Mouse (Mus musculus): ENCODE data around the gene Cdc42se1. TPM values are rescaled to one million over a fixed set of nuclear protein-coding genes. Genes with fewer than 3 reads are reported as not detected.

The Cdc42se1 gene
- polyA plus RNA-seq, 1 experiment from 2014 or later, result 125 TPM

DNA sequence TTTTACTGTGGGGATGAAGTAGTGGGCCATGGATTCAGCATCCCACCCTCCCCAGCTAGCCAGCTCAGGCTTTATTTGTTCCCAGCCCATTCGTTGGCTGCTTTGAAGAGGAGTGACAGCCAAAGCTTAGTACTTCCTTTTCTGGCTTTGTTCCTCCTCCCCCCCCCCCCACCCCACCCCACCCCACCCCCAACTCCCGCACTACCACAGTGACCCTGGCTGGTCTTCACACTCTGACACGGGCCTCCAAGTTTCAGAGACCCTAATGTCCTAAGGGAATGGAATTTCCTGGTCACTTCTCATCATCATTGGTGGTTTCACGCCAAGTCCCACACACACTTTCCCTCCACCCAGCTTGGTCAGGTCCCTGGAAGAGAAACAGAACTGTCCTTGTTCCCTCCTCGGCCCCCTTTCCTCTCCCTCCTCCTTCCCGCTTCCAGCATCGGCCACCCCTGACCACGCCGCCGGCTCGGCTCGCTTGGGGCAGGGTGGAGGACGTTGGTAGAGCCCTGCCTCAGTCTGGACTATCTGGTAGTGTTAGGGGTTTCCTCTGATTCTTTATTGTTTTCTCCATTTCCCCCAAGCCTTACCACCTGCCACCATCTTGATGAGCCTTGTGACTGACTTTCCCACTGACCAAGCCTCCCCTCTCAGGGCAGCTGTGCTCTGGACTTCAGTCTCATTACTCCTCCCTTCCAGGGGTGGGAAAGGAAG is 1.4 kb downstream of the Cdc42se1 start:
- H3K9me3 ChIP-seq (ENCODE audit: control insufficient read depth, low read depth, low read length), result no peaks in the 10 kb centered on the region
- peak overlapping the region; percentile 86; the same call in 1 of the 2 replicates for H3K9ac ChIP-seq (replicated peaks; ENCODE audit: low read depth, low read length)
- no peaks in the 10 kb centered on the region for H3K27me3 ChIP-seq (ENCODE audit: control insufficient read depth, insufficient read depth, low read length)
- peaks cover 41% of the 10 kb centered on the region for H3K36me3 ChIP-seq (ENCODE audit: control insufficient read depth, insufficient read depth, low read length)
- peak overlapping the region; percentile 87 for H3K4me2 ChIP-seq (replicated peaks; ENCODE audit: low read depth, low read length)
- H3K4me3 ChIP-seq (ENCODE audit: low read depth, low read length), result peak overlapping the region; percentile 85
- H3K4me1 ChIP-seq (ENCODE audit: control insufficient read depth, insufficient read depth, low read length), result peaks cover 22% of the 10 kb centered on the region
- WGBS, result 5% methylated on average over 13 of the region's 13 CpGs
- H3K27ac ChIP-seq (ENCODE audit: low read length), result peak overlapping the region; percentile 97
- ATAC-seq (ENCODE audit: insufficient number of reproducible peaks, insufficient read depth, low FRiP score, low read depth), result no peak; the same call in 1 of the 2 replicates

DNA sequence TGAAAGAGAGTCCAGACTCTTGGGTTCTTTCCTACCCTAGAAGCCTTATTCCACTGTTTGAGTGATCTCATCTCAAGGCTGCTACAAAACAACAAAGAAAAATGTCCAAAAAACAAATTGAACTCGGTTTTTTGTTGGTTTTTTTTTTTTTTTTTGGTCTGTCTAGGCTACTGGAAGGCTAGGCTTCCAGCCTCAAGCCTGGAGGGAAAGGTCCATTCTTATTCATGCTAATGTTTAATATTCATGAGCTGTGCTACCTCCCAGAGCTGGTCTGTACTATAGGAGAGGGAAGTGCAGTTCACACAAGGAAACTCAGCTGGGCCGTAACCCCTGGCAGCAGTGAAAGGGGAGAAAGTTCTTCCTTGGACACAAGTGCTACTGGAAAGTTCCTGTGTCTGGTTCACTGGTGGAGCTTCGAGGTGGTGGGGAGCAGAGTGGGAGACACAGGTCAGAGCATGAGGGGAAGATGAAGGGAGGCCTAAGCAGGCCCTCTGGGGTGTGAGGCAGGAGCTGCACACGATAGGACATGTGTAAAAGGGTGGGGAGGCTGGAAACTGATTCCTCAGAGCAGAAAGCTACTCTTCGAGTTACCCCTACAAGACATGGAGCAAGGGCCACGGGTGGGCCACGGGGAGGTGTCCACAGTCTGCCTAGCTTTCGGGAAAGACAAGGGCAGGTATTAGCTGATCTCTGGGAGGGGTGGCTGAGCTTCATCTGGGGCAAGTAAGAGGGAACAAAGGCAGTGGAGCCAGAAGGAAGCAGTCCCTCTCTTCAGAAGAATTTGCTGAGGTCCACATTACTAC is 2.2 kb downstream of the Cdc42se1 start:
- peak overlapping the region; percentile 85 for H3K4me3 ChIP-seq (ENCODE audit: low read depth, low read length)
- H3K27ac ChIP-seq (ENCODE audit: low read length), result peak overlapping the region; percentile 97
- no peaks in the 10 kb centered on the region for H3K27me3 ChIP-seq (ENCODE audit: control insufficient read depth, insufficient read depth, low read length)
- peak overlapping the region; percentile 86; the same call in 1 of the 2 replicates for H3K9ac ChIP-seq (replicated peaks; ENCODE audit: low read depth, low read length)
- peak overlapping the region; percentile 87 for H3K4me2 ChIP-seq (replicated peaks; ENCODE audit: low read depth, low read length)
- WGBS, result 47% methylated on average over 8 of the region's 8 CpGs
- peaks cover 22% of the 10 kb centered on the region for H3K4me1 ChIP-seq (ENCODE audit: control insufficient read depth, insufficient read depth, low read length)
- H3K36me3 ChIP-seq (ENCODE audit: control insufficient read depth, insufficient read depth, low read length), result peaks cover 41% of the 10 kb centered on the region
- 0 out of 2 replicates have a peak, but pooled peaks have one; percentile 11 for ATAC-seq (ENCODE audit: insufficient number of reproducible peaks, insufficient read depth, low FRiP score, low read depth)
- no peaks in the 10 kb centered on the region for H3K9me3 ChIP-seq (ENCODE audit: control insufficient read depth, low read depth, low read length)

DNA sequence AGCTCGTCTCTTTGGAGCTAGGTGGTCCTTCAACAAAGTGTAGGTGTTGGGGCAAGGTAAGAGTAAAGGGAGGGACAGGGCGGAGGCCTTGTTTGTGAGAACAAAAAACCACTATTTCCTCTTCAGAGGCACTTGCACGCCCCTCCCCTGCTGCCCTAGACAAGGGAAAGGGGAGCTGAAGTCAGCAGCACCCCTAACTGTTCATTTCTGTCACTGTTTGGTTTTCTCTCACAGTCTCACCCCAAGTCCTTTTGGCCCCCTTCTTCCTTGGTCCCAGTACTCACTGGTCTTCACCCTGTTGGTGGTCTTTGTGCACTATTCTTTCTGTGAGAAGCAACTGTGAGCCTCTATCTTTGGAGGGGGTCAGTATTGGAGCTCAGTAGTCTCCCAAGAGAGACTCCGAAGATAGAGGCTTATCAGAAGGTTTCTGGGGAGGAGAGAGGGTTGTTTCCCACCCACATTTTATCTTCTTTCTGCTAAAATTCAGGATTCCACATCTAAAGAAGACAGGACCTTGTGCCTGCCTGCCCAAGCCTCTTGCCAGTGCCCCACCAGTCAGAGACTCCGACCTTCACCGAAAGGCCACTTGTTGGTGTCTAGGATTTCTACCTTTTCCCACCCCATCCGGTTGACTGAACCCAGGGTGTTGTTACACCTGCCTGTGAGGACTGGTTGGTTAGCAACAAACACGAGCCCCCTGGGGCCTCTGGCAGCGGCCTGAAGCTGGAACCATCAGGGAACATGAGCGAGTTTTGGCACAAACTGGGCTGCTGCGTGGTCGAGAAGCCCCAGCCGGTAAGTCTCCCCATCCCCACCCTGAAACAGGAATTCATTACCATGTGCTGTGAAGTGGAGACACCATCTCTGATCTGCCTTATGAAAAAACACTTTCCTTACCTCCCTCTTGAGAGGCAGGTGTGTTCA is 3.0 kb downstream of the Cdc42se1 start, which contains the start of gene Mllt11:
Gene Mllt11, minus strand, starts transcription at position 874 of the 924 bp plus-strand sequence.
- Histone ChIP-seq H3K4me3 (ENCODE audit: low read depth, low read length) (peak within 1 kb of the TSS; percentile 85; the same call in 1 of the 2 replicates), H3K27me3 (ENCODE audit: control insufficient read depth, insufficient read depth, low read length) (no peaks in the 10 kb centered on the region), H3K9ac (replicated peaks; ENCODE audit: low read depth, low read length) (no peak within 1 kb of the TSS), H3K4me2 (replicated peaks; ENCODE audit: low read depth, low read length) (peak within 1 kb of the TSS; percentile 87), H3K4me1 (ENCODE audit: control insufficient read depth, insufficient read depth, low read length) (peaks cover 21% of the 10 kb centered on the region), H3K36me3 (ENCODE audit: control insufficient read depth, insufficient read depth, low read length) (peaks cover 50% of the 10 kb centered on the region), H3K27ac (ENCODE audit: low read length) (peak within 1 kb of the TSS; percentile 97), H3K9me3 (ENCODE audit: control insufficient read depth, low read depth, low read length) (no peaks in the 10 kb centered on the region)
- WGBS, result 78% methylated on average over 13 of the region's 13 CpGs
- no peak for ATAC-seq (ENCODE audit: insufficient number of reproducible peaks, insufficient read depth, low FRiP score, low read depth)

DNA sequence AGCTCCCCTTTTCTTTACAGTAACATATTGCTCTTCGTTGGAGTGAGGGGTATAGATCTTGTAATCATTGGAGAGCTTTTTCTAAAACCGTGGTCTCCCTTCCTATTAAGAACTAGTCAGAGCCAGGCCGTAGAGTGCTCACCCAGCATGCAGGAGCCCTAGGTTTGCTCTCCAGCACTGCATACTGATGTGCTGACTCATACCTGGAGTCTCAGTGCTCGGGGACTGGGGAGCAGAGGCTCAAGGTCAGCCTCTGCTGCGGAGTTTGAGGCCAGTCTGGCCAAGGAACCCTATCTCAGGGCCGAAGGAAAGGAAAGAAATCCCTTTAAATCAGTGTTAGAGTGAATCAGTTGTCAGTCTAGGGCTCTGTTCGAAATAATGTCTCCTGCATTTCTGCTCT is 4.2 kb downstream of the Cdc42se1 start:
- H3K36me3 ChIP-seq (ENCODE audit: control insufficient read depth, insufficient read depth, low read length), result peaks cover 59% of the 10 kb centered on the region
- ATAC-seq (ENCODE audit: insufficient number of reproducible peaks, insufficient read depth, low FRiP score, low read depth), result no peak

DNA sequence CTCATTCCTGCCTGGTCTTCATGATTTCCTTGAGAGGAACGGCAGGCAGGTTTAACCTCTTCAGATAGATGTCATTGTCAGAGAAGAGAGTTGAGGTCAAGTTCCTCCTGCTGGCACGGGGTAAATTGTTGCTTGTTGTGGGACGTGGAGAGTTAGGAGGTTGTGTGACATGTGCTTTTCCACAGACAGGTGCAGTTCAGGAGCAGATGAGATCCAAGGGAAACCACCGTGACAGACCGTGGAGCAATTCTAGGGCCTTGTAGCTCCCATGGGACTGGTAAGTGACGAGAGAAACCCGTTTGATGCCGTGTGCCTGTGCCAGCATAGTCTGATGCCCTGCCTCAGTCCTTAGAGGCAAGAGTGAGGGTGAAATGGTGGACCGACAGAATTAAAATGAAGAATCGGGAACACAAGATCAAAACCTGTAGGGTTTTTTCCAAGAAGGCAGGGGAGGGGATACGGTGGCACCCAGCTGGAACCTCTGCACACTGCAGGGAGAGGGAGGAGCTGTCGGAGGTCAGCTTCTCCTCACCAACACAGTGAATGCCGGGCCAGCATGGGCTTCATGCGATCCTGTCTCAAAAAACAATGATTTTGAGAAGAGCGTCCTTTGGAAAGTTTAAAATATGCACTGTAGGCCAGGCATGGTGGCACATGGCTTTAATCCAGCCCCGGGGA is 4.9 kb downstream of the Cdc42se1 start:
- Histone ChIP-seq H3K36me3 (ENCODE audit: control insufficient read depth, insufficient read depth, low read length) (peaks cover 59% of the 10 kb centered on the region), H3K4me3 (ENCODE audit: low read depth, low read length) (no peak overlapping the region), H3K9ac (replicated peaks; ENCODE audit: low read depth, low read length) (no peak overlapping the region), H3K4me1 (ENCODE audit: control insufficient read depth, insufficient read depth, low read length) (peaks cover 12% of the 10 kb centered on the region; the same call in 1 of the 2 replicates), H3K27me3 (ENCODE audit: control insufficient read depth, insufficient read depth, low read length) (no peaks in the 10 kb centered on the region), H3K27ac (ENCODE audit: low read length) (no peak overlapping the region), H3K4me2 (replicated peaks; ENCODE audit: low read depth, low read length) (no peak overlapping the region), H3K9me3 (ENCODE audit: control insufficient read depth, low read depth, low read length) (no peaks in the 10 kb centered on the region)
- 89% methylated on average over 16 of the region's 16 CpGs for WGBS
- no peak for ATAC-seq (ENCODE audit: insufficient number of reproducible peaks, insufficient read depth, low FRiP score, low read depth)

More for the DNA sequence above, 4.2 kb downstream of the Cdc42se1 start:
- Histone ChIP-seq H3K4me1 (ENCODE audit: control insufficient read depth, insufficient read depth, low read length) (peaks cover 12% of the 10 kb centered on the region; the same call in 1 of the 2 replicates), H3K4me2 (replicated peaks; ENCODE audit: low read depth, low read length) (no peak overlapping the region), H3K9me3 (ENCODE audit: control insufficient read depth, low read depth, low read length) (no peaks in the 10 kb centered on the region), H3K27me3 (ENCODE audit: control insufficient read depth, insufficient read depth, low read length) (no peaks in the 10 kb centered on the region), H3K9ac (replicated peaks; ENCODE audit: low read depth, low read length) (no peak overlapping the region), H3K4me3 (ENCODE audit: low read depth, low read length) (no peak overlapping the region), H3K27ac (ENCODE audit: low read length) (no peak overlapping the region)
- WGBS, result 80% methylated on average over 7 of the region's 7 CpGs

DNA sequence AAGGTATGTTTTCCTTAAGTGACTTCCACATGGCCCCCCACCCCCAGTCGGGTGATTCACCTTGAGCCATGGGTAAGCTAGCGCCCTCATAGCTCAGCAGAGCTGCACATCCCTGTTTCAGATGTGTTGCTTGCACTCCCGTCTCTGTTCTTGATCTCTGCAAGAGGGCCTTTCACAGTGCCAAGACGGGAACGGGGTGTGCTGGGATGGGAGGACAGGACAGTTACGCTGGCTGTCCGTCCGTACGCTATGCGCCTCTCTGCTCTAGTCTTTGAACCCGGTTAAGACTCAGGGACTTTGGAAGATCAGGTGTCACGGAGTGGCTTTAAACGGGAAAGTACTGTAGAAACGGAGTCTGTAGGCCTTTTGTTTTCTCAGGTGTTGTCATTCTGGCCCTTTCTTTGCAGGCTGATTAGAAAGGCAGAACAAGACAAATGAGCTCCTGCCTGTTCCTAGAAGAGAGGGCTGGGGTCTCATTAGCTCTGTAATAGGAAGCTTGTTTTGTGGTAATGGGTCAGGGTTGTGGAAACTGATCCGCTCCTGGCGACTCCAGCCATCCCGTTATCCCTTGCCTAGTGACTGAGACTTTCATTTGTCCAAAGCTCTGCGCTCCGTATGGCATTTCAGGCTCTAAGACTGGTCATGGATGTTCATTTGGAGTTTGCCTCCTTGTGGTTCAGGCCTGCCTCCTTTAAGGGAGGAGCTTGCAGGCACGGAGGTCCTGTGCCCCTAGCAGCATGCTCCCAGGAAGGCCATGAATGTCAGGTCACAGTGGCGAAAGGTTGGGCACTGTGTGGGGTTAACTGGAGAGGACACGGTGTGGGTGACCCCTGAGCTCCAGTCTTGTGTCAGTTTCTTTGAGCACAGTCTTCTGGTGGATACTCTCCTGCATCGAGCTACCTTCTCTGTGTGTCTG is 7.1 kb downstream of the Cdc42se1 start:
- Histone ChIP-seq H3K9me3 (ENCODE audit: control insufficient read depth, low read depth, low read length) (no peaks in the 10 kb centered on the region), H3K4me1 (ENCODE audit: control insufficient read depth, insufficient read depth, low read length) (peaks cover 7% of the 10 kb centered on the region; the same call in 1 of the 2 replicates), H3K36me3 (ENCODE audit: control insufficient read depth, insufficient read depth, low read length) (peaks cover 59% of the 10 kb centered on the region), H3K27ac (ENCODE audit: low read length) (no peak overlapping the region), H3K9ac (replicated peaks; ENCODE audit: low read depth, low read length) (no peak overlapping the region), H3K4me3 (ENCODE audit: low read depth, low read length) (no peak overlapping the region), H3K27me3 (ENCODE audit: control insufficient read depth, insufficient read depth, low read length) (no peaks in the 10 kb centered on the region), H3K4me2 (replicated peaks; ENCODE audit: low read depth, low read length) (no peak overlapping the region)
- WGBS, result 81% methylated on average over 23 of the region's 23 CpGs
- ATAC-seq (ENCODE audit: insufficient number of reproducible peaks, insufficient read depth, low FRiP score, low read depth), result no peak

DNA sequence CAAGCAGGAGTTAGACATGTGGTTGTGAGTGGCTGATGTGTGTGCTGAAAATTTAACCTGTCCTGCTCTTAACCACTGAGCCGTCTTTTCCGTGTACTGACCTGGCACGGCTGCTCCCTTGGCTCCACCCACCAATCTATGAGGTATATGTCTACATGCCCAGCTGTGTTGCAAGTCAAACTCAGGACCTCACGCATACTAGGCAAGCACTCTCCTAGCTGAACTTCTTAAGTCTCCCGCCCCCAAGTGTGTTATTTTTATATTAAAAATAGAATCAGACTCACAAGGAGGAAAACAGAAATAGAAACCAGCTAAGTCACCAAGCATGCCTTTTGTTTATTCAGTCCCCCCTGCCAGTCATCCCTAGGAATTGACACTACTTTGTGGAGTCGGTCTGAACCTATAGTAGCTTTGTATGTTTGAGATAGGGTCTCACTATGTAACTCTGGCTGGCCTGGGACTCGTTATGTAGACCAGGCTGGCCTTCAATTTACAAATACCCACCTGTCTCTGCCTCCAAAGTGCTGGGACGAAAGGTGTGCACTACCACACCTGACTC is 9.1 kb downstream of the Cdc42se1 start:
- H3K27ac ChIP-seq (ENCODE audit: low read length), result no peak overlapping the region
- 88% methylated on average over 8 of the region's 8 CpGs for WGBS
- no peak for ATAC-seq (ENCODE audit: insufficient number of reproducible peaks, insufficient read depth, low FRiP score, low read depth)

More for the DNA sequence above, 9.1 kb downstream of the Cdc42se1 start:
- Histone ChIP-seq H3K27me3 (ENCODE audit: control insufficient read depth, insufficient read depth, low read length) (no peaks in the 10 kb centered on the region), H3K4me3 (ENCODE audit: low read depth, low read length) (no peak overlapping the region), H3K36me3 (ENCODE audit: control insufficient read depth, insufficient read depth, low read length) (peaks cover 46% of the 10 kb centered on the region), H3K9ac (replicated peaks; ENCODE audit: low read depth, low read length) (no peak overlapping the region), H3K9me3 (ENCODE audit: control insufficient read depth, low read depth, low read length) (no peaks in the 10 kb centered on the region), H3K4me2 (replicated peaks; ENCODE audit: low read depth, low read length) (no peak overlapping the region), H3K4me1 (ENCODE audit: control insufficient read depth, insufficient read depth, low read length) (no peaks in the 10 kb centered on the region)
